In the genomic region with DNA sequence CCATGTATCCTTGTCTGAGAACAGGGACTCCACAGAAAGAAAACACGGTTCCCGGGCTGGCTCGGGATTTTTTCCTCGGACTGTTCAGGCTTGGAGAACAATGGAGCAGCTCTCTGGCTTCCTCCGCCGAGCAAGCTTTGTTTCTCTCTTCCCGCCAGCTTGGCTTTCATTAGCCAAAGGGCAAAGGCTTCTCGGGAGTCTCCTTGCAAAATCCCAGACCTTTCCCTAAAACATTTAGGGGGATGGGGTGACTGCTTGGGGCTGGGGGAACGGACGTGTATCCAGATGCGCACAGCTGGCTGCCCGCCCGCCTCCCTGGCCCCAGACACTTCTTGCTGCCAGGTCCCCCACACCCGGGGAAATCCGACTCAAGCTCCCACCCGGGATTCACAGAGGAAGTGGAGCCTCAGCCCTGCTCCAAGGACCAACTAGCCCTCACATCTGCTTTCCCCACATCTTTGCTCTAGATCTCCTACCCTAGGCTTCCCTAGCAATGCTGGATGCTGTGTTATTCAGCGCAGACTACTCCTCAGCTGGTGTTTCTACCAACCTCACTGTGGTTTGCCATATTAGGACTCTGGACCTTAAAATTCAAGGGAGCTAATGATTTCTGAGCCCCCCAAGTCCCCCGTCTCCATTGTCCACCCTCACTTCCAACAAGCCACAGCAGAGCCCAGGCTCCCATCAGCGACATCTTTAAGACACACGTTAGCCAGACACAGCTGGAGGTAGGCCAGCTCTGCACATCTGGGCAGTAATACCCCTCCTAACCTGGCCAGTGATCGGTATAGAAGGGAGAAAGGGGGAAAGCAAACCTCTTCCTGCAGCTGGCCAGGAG, we compare ENCODE assay signal across 8 mouse cellular contexts. TPM values are rescaled to one million over a fixed set of nuclear protein-coding genes. Genes with fewer than 3 reads are reported as not detected.
DNase-seq lines count a peak whose midpoint lies in the region; ATAC-seq and TF ChIP-seq lines count a peak whose summit lies in the region.

No protein-coding gene starts in this region.

- WGBS in forebrain, embryonic 14.5 days = 2% methylated on average over 21 of the region's 21 CpGs
- 4% methylated on average over 21 of the region's 21 CpGs for WGBS in hindbrain, embryonic 15.5 days

- H3K9ac ChIP-seq in forebrain, embryonic 14.5 days (ENCODE audit: low read length) = peak overlapping the region; percentile 87
- H3K9ac ChIP-seq in hindbrain, embryonic 15.5 days = peak overlapping the region; percentile 94

- no peaks in the 10 kb centered on the region for H3K9me3 ChIP-seq in forebrain, embryonic 14.5 days (replicated peaks; ENCODE audit: control insufficient read depth, low read length)
- no peaks in the 10 kb centered on the region for H3K9me3 ChIP-seq in hindbrain, embryonic 15.5 days

- peaks cover 50% of the 10 kb centered on the region for H3K4me1 ChIP-seq in forebrain, embryonic 14.5 days (ENCODE audit: control insufficient read depth, insufficient read depth, low read length)
- peaks cover 68% of the 10 kb centered on the region for H3K4me1 ChIP-seq in hindbrain, embryonic 15.5 days (replicated peaks)

- peak overlapping the region; percentile 86 for H3K4me3 ChIP-seq in layer of hippocampus, adult 2 months
- peak overlapping the region; percentile 66 for H3K4me3 ChIP-seq in forebrain, embryonic 14.5 days (ENCODE audit: low read depth, low read length)
- peak overlapping the region; percentile 54 for H3K4me3 ChIP-seq in hindbrain, embryonic 15.5 days

- no peaks in the 10 kb centered on the region for H3K27me3 ChIP-seq in forebrain, embryonic 14.5 days (replicated peaks; ENCODE audit: control insufficient read depth, insufficient read depth, low read length)
- no peaks in the 10 kb centered on the region for H3K27me3 ChIP-seq in hindbrain, embryonic 15.5 days

- no peak for TF ChIP-seq CTCF in layer of hippocampus, adult 2 months (conservative IDR thresholded peaks at IDR 0.05)

- DNase-seq in layer of hippocampus, adult 2 months (ENCODE audit: low spot score in 2 of 2) = no peak
- DNase-seq in layer of hippocampus, adult 8-10 months (ENCODE audit: low spot score in 2 of 2) = no peak
- DNase-seq in forebrain, embryonic 14.5 days (ENCODE audit: low spot score) = no peak
- peak; percentile 18 for DNase-seq in lung, postnatal 14 days
- DNase-seq in natural killer cell, adult 2 months (ENCODE audit: low spot score in 2 of 2) = no peak
- DNase-seq in B cell, adult 2 months = no peak

- H3K4me2 ChIP-seq in forebrain, embryonic 14.5 days (ENCODE audit: low read length) = peak overlapping the region; percentile 77
- peak overlapping the region; percentile 85 for H3K4me2 ChIP-seq in hindbrain, embryonic 15.5 days

- no peak; the same call in 1 of the 2 replicates for ATAC-seq in forebrain, embryonic 14.5 days
- ATAC-seq in hindbrain, embryonic 15.5 days (ENCODE audit: low FRiP score, low read depth) = no peak
- no peak for ATAC-seq in cerebellum, adult (ENCODE audit: insufficient number of reproducible peaks, low FRiP score, low TSS enrichment)

- H3K36me3 ChIP-seq in forebrain, embryonic 14.5 days (ENCODE audit: control insufficient read depth, insufficient read depth, low read length) = no peaks in the 10 kb centered on the region
- no peaks in the 10 kb centered on the region for H3K36me3 ChIP-seq in hindbrain, embryonic 15.5 days

- peak overlapping the region; percentile 89 for H3K27ac ChIP-seq in layer of hippocampus, adult 2 months
- H3K27ac ChIP-seq in forebrain, embryonic 14.5 days (ENCODE audit: low read depth, low read length) = peak overlapping the region; percentile 86
- H3K27ac ChIP-seq in hindbrain, embryonic 15.5 days (replicated peaks) = peak overlapping the region; percentile 86

RNA-seq across cellular contexts. Expression of a gene that starts 23.2 kb away (rescaled TPM):
- total RNA-seq in layer of hippocampus, adult 2 months (2021) = 10 to 100 TPM; 60.3 to 71.2 TPM
- 10 to 100 TPM; 55.8 to 63.3 (median 59.9) TPM for total RNA-seq in layer of hippocampus, adult 8-10 months (2022)
- polyA plus RNA-seq in forebrain, embryonic 14.5 days (2014; fragmentation: Nextera tagmentation; extraction: Ambion mirVana) = 26.1 and 38.3 TPM in 2 replicates
- polyA plus RNA-seq in hindbrain, embryonic 15.5 days (2015; fragmentation: Nextera tagmentation; extraction: Ambion mirVana) = 47.8 and 51.3 TPM in 2 replicates
